Mouse (Mus musculus): ENCODE measurements at regions not wholly inside any gene's neighbourhood (a gene's known extent, or its start where the extent isn't known, plus 50 kb on each side); places are given as distances from the start of the nearest gene placed in this dataset.

DNA sequence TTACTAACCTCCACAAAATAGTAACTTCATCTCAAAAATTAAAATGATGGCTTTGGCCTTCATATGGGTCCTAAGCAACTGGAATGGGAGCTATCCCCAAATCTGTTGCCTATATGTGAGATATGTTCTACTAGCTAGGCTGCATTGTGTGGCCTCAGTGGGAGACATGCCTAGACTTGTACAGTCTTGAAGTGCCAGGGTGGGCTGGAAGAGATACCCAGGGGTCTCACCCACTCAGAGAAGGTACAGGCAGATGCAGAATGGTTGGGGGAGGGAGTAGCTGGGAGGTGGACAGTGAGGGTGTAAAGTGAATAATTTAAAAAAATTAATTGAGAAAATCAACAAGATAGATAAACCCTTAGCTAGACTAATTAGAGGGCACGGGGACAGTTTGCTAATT is 106.9 kb upstream of the Ahr start:
- in situ Hi-C loops (cut with MboI, MseI), result no loop called here

- in situ Hi-C loops (cut with MboI, MseI), result no loop called here
Measured at GRCm38 (mm10) chr12:35640911-35641345, 106.1 kb upstream of the Ahr start.

GRCm38 (mm10) chr12:35623484-35623883 is 88.6 kb upstream of the Ahr start:
- in situ Hi-C loops (cut with MboI, MseI), result no loop called here

- in situ Hi-C loops (cut with MboI, MseI), result loop anchor here (5.0 kb wide), 1 partner anchor 33 kb away; no protein-coding TSS in a partner anchor
Measured at GRCm38 (mm10) chr12:35614885-35615284, 80.0 kb upstream of the Ahr start.

DNA sequence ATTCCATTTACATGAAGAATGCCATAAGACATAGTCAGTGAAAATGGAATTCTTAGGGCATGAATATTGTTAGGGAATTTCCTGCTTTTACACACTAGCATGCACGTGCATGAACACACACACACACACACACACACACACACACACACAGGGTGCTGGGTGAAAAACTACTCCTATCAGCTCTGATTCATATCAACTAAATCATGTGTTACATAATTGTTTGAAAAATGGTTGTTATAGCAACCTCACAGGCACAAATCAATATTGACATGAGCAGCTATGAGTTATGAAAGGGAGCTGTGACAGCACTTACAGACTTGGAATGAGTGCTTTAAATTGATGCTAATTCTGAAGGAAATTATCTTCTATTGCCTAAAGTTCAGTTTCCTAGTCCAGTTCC is 72.8 kb upstream of the Ahr start:
- in situ Hi-C loops (cut with MboI, MseI), result no loop called here

- in situ Hi-C loops (cut with MboI, MseI), result no loop called here
Measured at GRCm38 (mm10) chr12:35603742-35604141, 68.9 kb upstream of the Ahr start.

DNA sequence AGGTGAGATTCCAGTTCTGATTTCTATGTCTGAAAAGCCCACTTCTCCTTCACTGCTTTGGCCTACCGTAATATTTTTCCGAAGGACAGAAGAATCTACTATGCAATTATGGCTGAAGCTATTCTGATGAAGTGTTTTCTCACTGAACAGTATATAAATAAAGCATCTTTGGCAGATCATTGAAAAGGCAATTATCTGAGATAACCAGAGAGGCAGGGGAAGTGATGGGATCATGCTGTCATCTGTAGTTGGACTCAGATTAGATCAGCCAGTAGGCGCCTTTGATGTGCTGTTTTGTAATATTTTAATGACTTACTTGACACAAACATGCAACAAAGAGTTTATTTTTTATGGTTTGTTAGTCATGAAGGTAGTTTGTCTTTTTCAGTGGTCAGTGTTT is 67.8 kb upstream of the Ahr start:
- in situ Hi-C loops (cut with MboI, MseI), result no loop called here

- in situ Hi-C loops (cut with MboI, MseI), result no loop called here
Measured at GRCm38 (mm10) chr12:35598298-35598697, 63.5 kb upstream of the Ahr start.

DNA sequence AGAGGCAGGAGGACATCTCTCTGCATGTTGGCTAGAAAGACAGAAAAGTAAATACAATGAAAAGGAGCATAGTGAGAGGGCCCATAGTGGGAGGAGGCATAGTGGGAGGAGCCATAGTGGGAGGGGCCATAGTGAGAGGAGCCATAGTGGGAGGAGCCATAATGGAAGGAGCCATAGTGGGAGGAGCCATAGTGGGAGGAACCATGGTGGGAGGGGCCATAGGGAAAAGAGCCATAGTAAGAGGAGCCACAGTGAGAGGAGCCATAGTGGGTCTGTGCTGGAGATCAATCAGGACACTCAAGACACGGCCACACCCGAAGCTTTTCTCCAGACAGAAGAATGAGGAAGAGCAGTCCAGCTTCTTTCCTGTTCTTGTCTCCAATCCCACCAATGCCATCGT is 58.0 kb upstream of the Ahr start:
- in situ Hi-C loops (cut with MboI, MseI), result no loop called here
